Mouse (Mus musculus) layer of hippocampus, adult 11-12 months (tissue): ENCODE measurements around the gene Pgap3.
"Not testable (repeated sequence)": the region's sequence is repeated elsewhere in the genome, so short reads cannot be mapped to it uniquely, and the experiment has no call there.

ENCODE experiments used
- DNase-seq: peaks from one replicate; pipeline ENCODE4 v3.0.0; 2022; ENCODE audit warnings: low spot score

Pgap3 gene

GRCm38 (mm10) chr11:98412273-98412796 lies 12.0 kb upstream of the Pgap3 start, which contains the start of gene Erbb2:
Erbb2 (plus strand) TSS chr11:98412470.
- no peak for DNase-seq

- DNase-seq: no peak
These were observed 9.1 kb upstream of the Pgap3 start for GRCm38 (mm10) chr11:98409341-98409822.

- DNase-seq: no peak
These were observed 8.6 kb upstream of the Pgap3 start for GRCm38 (mm10) chr11:98408872-98409271.

GRCm38 (mm10) chr11:98406621-98407020 lies 6.3 kb upstream of the Pgap3 start:
- no peak for DNase-seq

- no peak for DNase-seq
These were observed 526 bp upstream of the Pgap3 start for GRCm38 (mm10) chr11:98400816-98401215.

- no peak for DNase-seq
These were observed 2.3 kb downstream of the Pgap3 start for GRCm38 (mm10) chr11:98397946-98398345.

GRCm38 (mm10) chr11:98395041-98395440 lies 5.2 kb downstream of the Pgap3 start:
- DNase-seq: no peak

- DNase-seq: no peak
These were observed 6.0 kb downstream of the Pgap3 start for GRCm38 (mm10) chr11:98394301-98394700.

GRCm38 (mm10) chr11:98393317-98393716 lies 7.0 kb downstream of the Pgap3 start:
- DNase-seq: no peak

- DNase-seq: no peak
These were observed 7.6 kb downstream of the Pgap3 start for GRCm38 (mm10) chr11:98392645-98393044.

GRCm38 (mm10) chr11:98392034-98392433 lies 8.3 kb downstream of the Pgap3 start:
- DNase-seq: no peak

- no peak for DNase-seq
These were observed 10.1 kb downstream of the Pgap3 start for GRCm38 (mm10) chr11:98390141-98390540.

GRCm38 (mm10) chr11:98389221-98389780 lies 11.0 kb downstream of the Pgap3 start:
- DNase-seq: peak; percentile 78

GRCm38 (mm10) chr11:98388282-98388681 lies 12.0 kb downstream of the Pgap3 start:
- no peak for DNase-seq

- no peak for DNase-seq
These were observed 13.2 kb downstream of the Pgap3 start for GRCm38 (mm10) chr11:98387056-98387577.

- DNase-seq: no peak
These were observed 13.7 kb downstream of the Pgap3 start for GRCm38 (mm10) chr11:98386596-98386995.

GRCm38 (mm10) chr11:98385638-98386585 lies 14.4 kb downstream of the Pgap3 start, which contains the start of gene Pnmt:
Pnmt (plus strand) TSS chr11:98386450.
- no peak for DNase-seq

GRCm38 (mm10) chr11:98384721-98385637 lies 15.3 kb downstream of the Pgap3 start:
- no peak for DNase-seq

GRCm38 (mm10) chr11:98384216-98384615 lies 16.1 kb downstream of the Pgap3 start:
- no peak for DNase-seq

- no peak for DNase-seq
These were observed 16.8 kb downstream of the Pgap3 start, which contains the start of gene Tcap for GRCm38 (mm10) chr11:98383261-98384030. Tcap (plus strand) TSS chr11:98383811.

GRCm38 (mm10) chr11:98382405-98382804 lies 17.9 kb downstream of the Pgap3 start:
- DNase-seq: not testable (repeated sequence)
